Mouse (Mus musculus) adipocyte (in vitro differentiated cells): ENCODE data around the gene Cnpy3.
"Not testable (repeated sequence)": the region's sequence is repeated elsewhere in the genome, so short reads cannot be mapped to it uniquely, and the experiment has no call there.

Source experiments
- DNase-seq: peaks from one replicate; pipeline ENCODE4 v3.0.0-alpha.2; 2016; ENCODE audit warnings: low spot score

Cnpy3 gene

GRCm38 (mm10) chr17:46764916-46765315, 12.9 kb upstream of the Cnpy3 start:
- DNase-seq: not testable (repeated sequence)

- no peak for DNase-seq
Observed at GRCm38 (mm10) chr17:46763544-46763943, 11.5 kb upstream of the Cnpy3 start, which contains the start of gene Ptcra. Gene Ptcra (minus strand): TSS chr17:46763712.

DNA sequence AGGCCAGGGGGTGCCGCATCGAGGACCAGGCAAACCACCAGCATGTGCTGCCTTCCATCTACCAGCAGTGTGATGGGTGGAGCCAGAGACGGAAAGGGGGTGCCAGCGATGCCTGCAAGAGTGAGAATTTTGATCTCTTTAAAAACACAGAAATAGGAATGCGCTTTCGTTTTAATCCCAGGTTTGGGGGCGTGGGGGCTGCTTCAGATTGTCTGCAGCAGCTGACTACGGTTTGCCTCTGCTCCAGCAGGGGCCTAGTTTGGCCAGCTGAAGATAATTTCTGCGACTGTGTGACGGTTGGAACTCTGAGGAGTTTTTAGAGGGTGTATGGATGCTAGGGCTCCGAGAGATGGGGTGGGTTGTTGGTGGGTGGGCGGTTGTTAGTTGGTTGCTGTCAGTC, 6.7 kb upstream of the Cnpy3 start:
- DNase-seq: no peak

- no peak for DNase-seq
Observed at GRCm38 (mm10) chr17:46751056-46751793, 789 bp downstream of the Cnpy3 start.

- no peak for DNase-seq
Observed at GRCm38 (mm10) chr17:46750580-46750979, 1.4 kb downstream of the Cnpy3 start.

DNA sequence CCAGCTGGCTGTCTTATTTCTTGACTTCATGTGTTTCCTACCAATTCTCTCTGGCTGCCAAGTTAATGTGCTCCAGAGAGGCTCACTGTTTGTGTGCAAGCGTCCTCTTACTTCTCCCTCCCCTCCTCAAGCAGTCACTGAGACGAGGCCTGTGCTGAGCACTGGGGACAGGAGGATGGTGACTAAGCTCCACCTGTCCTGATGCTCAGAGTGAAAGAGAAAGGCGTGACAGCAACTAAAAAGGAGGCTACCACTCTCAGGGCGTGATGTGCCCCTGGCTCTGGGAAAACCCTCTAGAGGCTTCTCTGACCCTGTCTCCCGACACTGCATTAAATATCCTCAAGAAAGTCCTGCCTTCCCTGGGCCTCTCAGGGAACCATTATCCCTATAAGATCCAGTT, 2.7 kb downstream of the Cnpy3 start:
- DNase-seq: no peak

DNA sequence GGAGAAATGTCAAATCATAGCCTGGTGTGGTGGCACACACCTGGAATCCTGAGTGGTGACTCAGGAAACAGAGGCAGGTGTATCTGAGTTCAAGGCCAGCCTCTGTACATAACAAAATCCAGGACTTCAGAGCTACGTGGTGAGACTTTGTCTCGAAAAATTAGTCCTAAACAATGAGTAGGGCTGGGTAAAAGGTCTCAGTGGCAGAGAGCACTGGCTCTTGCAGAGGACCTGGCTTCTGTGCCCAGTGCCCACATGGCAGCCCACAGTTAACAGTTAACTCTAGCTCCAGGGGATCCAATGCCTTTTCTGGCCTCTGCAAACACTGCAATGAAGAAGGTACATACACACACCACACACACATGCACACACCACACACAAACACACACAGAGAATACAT, 4.2 kb downstream of the Cnpy3 start:
- DNase-seq: peak; percentile 55

DNA sequence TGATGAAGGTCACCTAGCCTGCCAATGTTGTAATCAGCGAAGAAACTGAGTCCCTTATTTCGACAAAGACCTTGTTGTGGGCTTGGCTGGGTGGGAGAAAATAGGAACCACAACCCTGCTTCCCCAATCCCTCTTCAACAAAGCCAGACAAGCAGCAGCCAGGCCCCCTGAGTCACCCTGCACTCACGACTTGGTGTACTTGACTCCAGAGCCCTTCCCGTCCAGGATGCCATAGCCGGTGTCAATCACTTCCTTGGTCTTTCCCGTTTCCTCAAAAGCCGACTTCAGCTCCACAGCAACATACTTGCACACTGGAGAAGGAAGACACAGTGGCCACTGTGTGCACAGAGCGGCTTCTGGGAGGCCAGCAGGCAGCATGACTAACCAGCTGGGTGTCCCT, 4.8 kb downstream of the Cnpy3 start:
- no peak for DNase-seq

- DNase-seq: no peak
Observed at GRCm38 (mm10) chr17:46745506-46745905, 6.5 kb downstream of the Cnpy3 start.

- peak; percentile 57 for DNase-seq
Observed at GRCm38 (mm10) chr17:46742986-46743385, 9.0 kb downstream of the Cnpy3 start.

DNA sequence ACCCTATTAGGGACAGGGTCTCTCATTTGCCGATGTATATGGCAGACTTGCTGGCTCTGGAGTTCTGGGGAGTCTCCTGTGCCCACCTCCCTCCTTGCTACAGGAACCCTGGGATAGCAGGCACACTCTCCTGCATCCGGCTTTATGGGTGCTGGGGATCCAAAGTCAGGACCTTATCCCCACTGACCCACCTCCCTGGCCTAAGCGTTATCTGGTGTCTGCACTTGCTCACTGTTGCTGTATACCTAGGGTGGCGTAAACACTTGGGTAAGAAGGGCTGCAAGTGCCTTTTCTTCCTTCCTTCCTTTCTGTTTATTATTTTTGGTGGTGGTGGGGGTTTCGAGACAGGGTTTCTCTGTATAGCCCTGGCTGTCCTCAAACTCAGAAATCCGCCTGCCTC, 10.7 kb downstream of the Cnpy3 start:
- no peak for DNase-seq

GRCm38 (mm10) chr17:46736160-46736559, 15.9 kb downstream of the Cnpy3 start:
- no peak for DNase-seq

DNA sequence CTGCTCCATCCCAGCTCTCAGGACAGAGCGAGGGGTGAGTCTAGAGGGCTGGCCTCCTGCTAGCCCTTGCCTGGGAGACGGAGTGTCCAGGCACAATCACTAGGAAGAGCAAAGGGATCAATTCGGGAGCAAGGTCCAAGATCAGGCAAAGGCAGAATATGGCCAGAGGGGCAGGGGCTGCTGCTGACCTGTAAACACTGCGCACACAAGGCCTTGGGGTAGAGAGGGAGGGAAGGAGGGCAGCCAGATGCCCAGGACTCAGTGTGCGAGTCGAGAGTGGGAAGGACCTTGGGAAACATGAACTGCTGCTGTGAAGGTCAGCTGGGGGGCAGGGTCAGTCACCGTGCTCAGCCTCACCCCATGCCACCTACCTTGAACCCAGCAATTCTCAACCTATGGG, 16.7 kb downstream of the Cnpy3 start:
- DNase-seq: no peak

GRCm38 (mm10) chr17:46734055-46734454, 18.0 kb downstream of the Cnpy3 start:
- no peak for DNase-seq

DNA sequence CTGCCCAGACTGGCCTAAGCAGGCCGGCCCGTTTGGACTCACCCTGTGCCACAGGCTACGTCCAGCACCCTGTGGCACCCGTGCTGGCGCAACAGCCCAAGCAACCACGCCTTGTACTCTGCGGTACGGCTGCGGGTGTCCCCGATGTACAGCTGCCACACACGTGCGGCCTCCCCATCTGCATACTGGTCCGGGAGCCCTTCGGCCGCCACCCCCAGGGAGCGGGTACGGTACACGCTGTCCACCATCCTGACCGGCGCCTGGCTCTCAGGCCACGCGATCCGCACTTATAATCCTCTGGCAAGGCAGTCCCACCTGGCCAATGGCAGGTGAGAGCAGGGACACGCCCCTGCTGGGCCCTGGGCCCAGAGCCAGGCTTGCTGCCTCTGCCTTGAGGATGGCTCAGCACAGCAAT, 23.1 kb downstream of the Cnpy3 start, which contains the start of gene Gnmt:
Gnmt (minus strand) TSS at position 265 of the 415 bp plus-strand sequence.
- DNase-seq: no peak

- DNase-seq: no peak
Observed at GRCm38 (mm10) chr17:46728496-46728895, 23.5 kb downstream of the Cnpy3 start.

DNA sequence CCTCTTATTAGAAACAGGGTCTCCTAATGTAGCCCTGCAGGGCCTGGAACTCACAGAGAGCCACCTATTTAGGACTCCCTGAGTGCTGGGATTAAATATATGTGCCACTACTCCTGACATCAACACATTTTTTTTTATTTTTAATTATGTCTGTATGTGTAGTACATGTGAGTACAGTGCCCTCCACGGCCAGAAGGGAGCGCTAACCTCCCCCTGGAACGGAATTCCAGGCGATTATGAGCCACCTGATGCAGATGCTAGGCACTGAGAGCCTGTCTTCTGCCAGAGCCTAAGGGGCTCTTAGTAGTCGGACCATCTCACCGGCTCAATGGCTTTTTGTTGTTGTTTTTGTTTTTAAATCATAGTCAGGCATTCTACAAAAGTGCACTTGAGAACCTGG, 24.0 kb downstream of the Cnpy3 start:
- DNase-seq: no peak

DNA sequence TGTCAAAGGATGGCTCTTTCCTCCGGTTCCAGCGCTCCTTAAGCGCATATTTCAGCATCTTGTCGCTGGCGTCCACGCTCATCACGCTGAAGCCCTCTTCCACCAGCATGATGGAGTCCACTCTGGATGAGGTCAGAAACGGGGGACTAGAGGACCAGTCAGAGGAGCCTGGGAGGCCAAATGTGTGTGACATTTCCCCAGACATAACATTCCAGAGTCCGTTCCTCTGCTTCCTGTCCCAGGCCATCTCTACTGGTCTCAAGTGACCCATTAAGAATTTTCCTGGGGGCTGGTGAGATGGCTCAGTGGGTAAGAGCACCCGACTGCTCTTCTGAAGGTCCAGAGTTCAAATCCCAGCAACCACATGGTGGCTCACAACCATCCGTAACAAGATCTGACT, 24.7 kb downstream of the Cnpy3 start:
- no peak for DNase-seq

GRCm38 (mm10) chr17:46725731-46726645, 26.0 kb downstream of the Cnpy3 start:
- DNase-seq: no peak

DNA sequence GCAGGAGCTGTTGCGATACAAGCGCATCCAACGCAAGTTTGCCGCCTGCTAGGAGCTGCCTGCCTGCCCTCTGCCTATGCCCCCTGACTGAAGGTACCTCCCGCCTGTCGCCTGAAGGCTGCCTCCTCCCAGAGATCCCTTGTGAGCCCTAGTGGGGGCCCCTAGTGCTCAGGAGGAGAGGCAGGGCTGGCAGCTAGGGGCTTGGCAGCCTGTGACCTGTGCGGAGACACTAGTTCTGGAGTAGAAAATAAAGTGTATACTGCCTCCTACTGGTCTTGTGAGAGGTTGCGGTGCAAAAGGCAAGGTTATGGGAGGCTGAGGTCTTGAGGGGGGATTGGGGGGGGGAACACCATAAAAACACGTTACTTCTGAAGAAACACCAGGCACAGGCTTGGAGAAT, 26.7 kb downstream of the Cnpy3 start:
- DNase-seq: no peak

- no peak for DNase-seq
Observed at GRCm38 (mm10) chr17:46724477-46725084, 27.4 kb downstream of the Cnpy3 start.

DNA sequence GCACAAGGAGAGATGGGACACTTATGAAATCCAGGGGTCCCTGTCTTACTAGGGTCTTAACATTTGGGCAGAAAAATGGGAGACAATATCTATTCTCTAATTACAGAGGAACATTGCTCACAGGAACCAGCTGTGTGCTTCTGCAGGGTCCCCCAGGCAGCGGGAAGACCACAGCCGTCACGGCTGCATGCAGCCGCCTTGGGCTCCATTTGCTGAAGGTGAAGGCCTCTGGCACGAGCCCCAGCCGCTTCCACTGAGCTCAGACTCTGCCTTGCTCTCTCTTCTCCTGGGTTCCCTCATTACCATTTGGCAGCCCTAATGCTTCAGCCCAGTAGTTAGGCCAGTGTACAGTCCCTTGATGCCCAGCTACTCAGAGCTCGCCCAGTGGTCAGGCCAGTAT, 30.9 kb downstream of the Cnpy3 start:
- DNase-seq: no peak
